In the genomic region with DNA sequence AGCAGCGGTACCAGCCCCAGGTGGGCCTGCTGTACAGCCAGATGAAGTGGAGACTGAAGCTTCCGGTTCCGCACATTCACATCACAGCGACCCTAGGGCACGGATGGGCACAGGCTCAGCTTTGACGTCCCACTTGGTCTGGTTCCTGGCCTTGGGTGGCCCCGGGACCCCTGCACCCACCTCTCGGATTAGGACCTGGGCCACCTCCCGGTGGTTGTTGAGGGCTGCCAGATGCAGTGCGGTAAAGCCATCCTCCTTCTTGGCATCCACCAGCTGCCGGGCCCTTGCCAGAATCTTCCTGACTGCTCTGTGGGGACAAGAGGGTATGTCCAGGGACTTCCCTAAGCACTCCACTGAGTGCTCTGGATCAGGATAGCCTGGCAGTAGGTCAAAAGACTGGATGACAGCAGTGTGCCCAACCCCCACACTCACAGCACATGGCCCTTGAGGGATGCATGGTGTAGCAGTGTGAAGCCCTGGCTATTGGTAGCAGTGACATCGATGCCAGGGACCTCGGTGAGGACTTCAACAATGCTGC, we compare ENCODE assay signal across 33 mouse cellular contexts. TPM values are rescaled to one million over a fixed set of nuclear protein-coding genes. Genes with fewer than 3 reads are reported as not detected.
DNase-seq lines count a peak whose midpoint lies in the region; ATAC-seq and TF ChIP-seq lines count a peak whose summit lies in the region.
"Had no signal": no experiment of that assay in that cellular context is flagged by ENCODE, and none has a peak within 500 bp of the region (broad histone marks: within the 10 kb centered on the region; RNA-seq: fewer than 3 reads in every experiment).

No protein-coding gene starts in this region.

- H3K4me3 ChIP-seq in intestine, embryonic 15.5 days (replicated peaks) = no peak overlapping the region
- no peak overlapping the region for H3K4me3 ChIP-seq in intestine, postnatal 0 days (ENCODE audit: low read depth, low read length)
- no peak overlapping the region for H3K4me3 ChIP-seq in limb, embryonic 12.5 days (replicated peaks)
- H3K4me3 ChIP-seq: gastrocnemius, adult 2 months; hindbrain, embryonic 10.5 days; hindbrain, embryonic 15.5 days; liver, embryonic 15.5 days; midbrain, embryonic 12.5 days had no signal

- no peak overlapping the region for H3K4me2 ChIP-seq in intestine, embryonic 15.5 days (replicated peaks)
- no peak overlapping the region for H3K4me2 ChIP-seq in intestine, postnatal 0 days (replicated peaks; ENCODE audit: low read depth)
- H3K4me2 ChIP-seq in limb, embryonic 12.5 days = no peak overlapping the region
- H3K4me2 ChIP-seq: embryonic facial prominence, embryonic 12.5 days; hindbrain, embryonic 15.5 days; liver, embryonic 15.5 days; midbrain, embryonic 12.5 days had no signal

- H3K36me3 ChIP-seq in intestine, embryonic 15.5 days = peaks cover 8% of the 10 kb centered on the region; the same call in 1 of the 2 replicates
- peaks cover 41% of the 10 kb centered on the region; the same call in 1 of the 2 replicates for H3K36me3 ChIP-seq in intestine, postnatal 0 days (ENCODE audit: control insufficient read depth, insufficient read depth)
- H3K36me3 ChIP-seq in limb, embryonic 12.5 days = peaks cover 55% of the 10 kb centered on the region

- ATAC-seq in intestine, embryonic 15.5 days = no peak
- ATAC-seq in intestine, postnatal 0 days = no peak
- ATAC-seq in limb, embryonic 12.5 days (ENCODE audit: insufficient number of reproducible peaks, insufficient read depth, low FRiP score, low TSS enrichment, low read depth) = no peak
- ATAC-seq: activated CD4-positive, CD25-positive, alpha-beta regulatory T cell, adult 4 months; CD4-positive, CD25-positive, alpha-beta regulatory T cell, adult 4 months; forebrain, embryonic 14.5 days; inflammation-experienced regulatory T-cells, adult 6 months had no signal

- peak; percentile 28 to 37 for DNase-seq in cerebellum, adult 18-20 months
- DNase-seq in cerebellum, adult 9-11 months = peak; percentile 72
- no peak for DNase-seq in right cerebral cortex, postnatal 4 days
- no peak for DNase-seq in lung, adult 18-20 months
- DNase-seq: adrenal gland, adult 8-10 months; embryo, embryonic 11 days; gastrocnemius, adult 2 months; heart, postnatal 14 days; kidney, adult 2 months; kidney, postnatal 10 days; layer of hippocampus, postnatal 36 days; thymus, postnatal 14 days had no signal

- H3K9ac ChIP-seq in intestine, embryonic 15.5 days = peak overlapping the region; percentile 5
- H3K9ac ChIP-seq in intestine, postnatal 0 days (ENCODE audit: low read depth, low read length) = no peak overlapping the region
- 0 out of 2 replicates have a peak overlapping the region, but pooled peaks have one; percentile 6 for H3K9ac ChIP-seq in limb, embryonic 12.5 days (replicated peaks)
- H3K9ac ChIP-seq: hindbrain, embryonic 15.5 days; liver, embryonic 15.5 days; lung, embryonic 15.5 days; midbrain, embryonic 12.5 days; stomach, embryonic 15.5 days had no signal

- TF ChIP-seq CTCF in intestine, postnatal 0 days (IDR thresholded peaks at IDR 0.05; ENCODE audit: low read depth) = no peak

- peaks cover 16% of the 10 kb centered on the region for H3K27me3 ChIP-seq in intestine, embryonic 15.5 days (replicated peaks)
- H3K27me3 ChIP-seq in intestine, postnatal 0 days (replicated peaks; ENCODE audit: control insufficient read depth, insufficient read depth, low read length) = 0 out of 2 replicates have a peak, but pooled peaks cover 10% of the 10 kb centered on the region
- peaks cover 60% of the 10 kb centered on the region for H3K27me3 ChIP-seq in limb, embryonic 12.5 days

- H3K4me1 ChIP-seq in intestine, embryonic 15.5 days (replicated peaks) = peaks cover 48% of the 10 kb centered on the region
- peaks cover 17% of the 10 kb centered on the region for H3K4me1 ChIP-seq in intestine, postnatal 0 days (replicated peaks; ENCODE audit: control insufficient read depth, insufficient read depth, low read length)
- H3K4me1 ChIP-seq in limb, embryonic 12.5 days (replicated peaks) = peaks cover 36% of the 10 kb centered on the region

- no peaks in the 10 kb centered on the region for H3K9me3 ChIP-seq in intestine, embryonic 15.5 days
- no peaks in the 10 kb centered on the region for H3K9me3 ChIP-seq in intestine, postnatal 0 days (ENCODE audit: control insufficient read depth)
- H3K9me3 ChIP-seq in limb, embryonic 12.5 days = no peaks in the 10 kb centered on the region
- H3K9me3 ChIP-seq: embryonic facial prominence, embryonic 12.5 days; hindbrain, embryonic 10.5 days; hindbrain, embryonic 15.5 days; liver, embryonic 15.5 days; lung, embryonic 15.5 days; midbrain, embryonic 12.5 days; stomach, embryonic 15.5 days had no signal

- 91% methylated on average over 13 of the region's 13 CpGs for WGBS in intestine, embryonic 15.5 days
- 92% methylated on average over 13 of the region's 13 CpGs for WGBS in intestine, postnatal 0 days
- WGBS in limb, embryonic 12.5 days = 92% methylated on average over 13 of the region's 13 CpGs

- no peak overlapping the region for H3K27ac ChIP-seq in intestine, embryonic 15.5 days
- no peak overlapping the region for H3K27ac ChIP-seq in intestine, postnatal 0 days (ENCODE audit: low read depth, low read length)
- no peak overlapping the region for H3K27ac ChIP-seq in limb, embryonic 12.5 days
- H3K27ac ChIP-seq: embryonic facial prominence, embryonic 12.5 days; gastrocnemius, adult 2 months; hindbrain, embryonic 10.5 days; hindbrain, embryonic 15.5 days; liver, embryonic 15.5 days; lung, embryonic 15.5 days; midbrain, embryonic 12.5 days; stomach, embryonic 15.5 days had no signal

RNA-seq across cellular contexts. Expression of gene Mmp23, which starts 3.1 kb away (rescaled TPM):
- polyA plus RNA-seq in intestine, embryonic 15.5 days (2015; fragmentation: Nextera tagmentation; extraction: Ambion mirVana) = 36.8 and 38.0 TPM in 2 replicates
- polyA plus RNA-seq in intestine, postnatal 0 days (2015; fragmentation: Nextera tagmentation; extraction: Ambion mirVana) = 31.3 and 37.0 TPM in 2 replicates
- polyA plus RNA-seq in limb, embryonic 12.5 days (2016; fragmentation: Nextera tagmentation; extraction: Ambion mirVana) = 16.0 and 16.3 TPM in 2 replicates
- polyA plus RNA-seq: activated CD4-positive, CD25-positive, alpha-beta regulatory T cell, adult 4 months; CD4-positive, CD25-positive, alpha-beta regulatory T cell, adult 4 months; inflammation-experienced regulatory T-cells, adult 6 months had no signal

RNA-seq across cellular contexts. Expression of gene Gm10563, which starts 11.1 kb away (rescaled TPM):
- polyA plus RNA-seq in intestine, embryonic 15.5 days (2015; fragmentation: Nextera tagmentation; extraction: Ambion mirVana) = not detected in 2 replicates
- not detected in 2 replicates for polyA plus RNA-seq in intestine, postnatal 0 days (2015; fragmentation: Nextera tagmentation; extraction: Ambion mirVana)
- not detected in 2 replicates for polyA plus RNA-seq in limb, embryonic 12.5 days (2016; fragmentation: Nextera tagmentation; extraction: Ambion mirVana)
- polyA plus RNA-seq: activated CD4-positive, CD25-positive, alpha-beta regulatory T cell, adult 4 months; CD4-positive, CD25-positive, alpha-beta regulatory T cell, adult 4 months; embryonic facial prominence, embryonic 12.5 days; forebrain, embryonic 14.5 days; heart, embryonic 14.5 days; hindbrain, embryonic 10.5 days; hindbrain, embryonic 15.5 days; kidney, adult 2 months; large intestine, adult 2 months; limb, embryonic 11.5 days; liver, adult 2 months; liver, embryonic 15.5 days; lung, embryonic 15.5 days; midbrain, embryonic 12.5 days; neural tube, embryonic 14.5 days; small intestine, adult 2 months; stomach, embryonic 15.5 days; urinary bladder, adult 2 months had no signal

RNA-seq across cellular contexts. Expression of gene Mib2, which starts 12.7 kb away (rescaled TPM):
- polyA plus RNA-seq in intestine, embryonic 15.5 days (2015; fragmentation: Nextera tagmentation; extraction: Ambion mirVana) = 17.8 and 22.6 TPM in 2 replicates
- polyA plus RNA-seq in intestine, postnatal 0 days (2015; fragmentation: Nextera tagmentation; extraction: Ambion mirVana) = 8.2 and 10.5 TPM in 2 replicates
- 36.5 and 37.2 TPM in 2 replicates for polyA plus RNA-seq in limb, embryonic 12.5 days (2016; fragmentation: Nextera tagmentation; extraction: Ambion mirVana)

RNA-seq across cellular contexts. Expression of gene Cdk11b, which starts 31.6 kb away (rescaled TPM):
- polyA plus RNA-seq in intestine, embryonic 15.5 days (2015; fragmentation: Nextera tagmentation; extraction: Ambion mirVana) = 50.2 and 53.9 TPM in 2 replicates
- 60.3 and 73.0 TPM in 2 replicates for polyA plus RNA-seq in intestine, postnatal 0 days (2015; fragmentation: Nextera tagmentation; extraction: Ambion mirVana)
- polyA plus RNA-seq in limb, embryonic 12.5 days (2016; fragmentation: Nextera tagmentation; extraction: Ambion mirVana) = 78.4 and 82.4 TPM in 2 replicates

RNA-seq across cellular contexts. Expression of gene Fndc10, which starts 37.9 kb away (rescaled TPM):
- 6.1 and 7.6 TPM in 2 replicates for polyA plus RNA-seq in intestine, embryonic 15.5 days (2015; fragmentation: Nextera tagmentation; extraction: Ambion mirVana)
- polyA plus RNA-seq in intestine, postnatal 0 days (2015; fragmentation: Nextera tagmentation; extraction: Ambion mirVana) = 5.5 and 6.2 TPM in 2 replicates
- polyA plus RNA-seq in limb, embryonic 12.5 days (2016; fragmentation: Nextera tagmentation; extraction: Ambion mirVana) = 9.3 and 11.2 TPM in 2 replicates

Comparison
In these comparisons a context has a peak if more than half of its experiments do, and no peak if none do; other contexts are left out.
1. DNase-seq: peak in cerebellum, adult 18-20 months (2 of 2) and cerebellum, adult 9-11 months (single experiment); none in right cerebral cortex, postnatal 4 days (single experiment) and lung, adult 18-20 months (0 of 2).